Mouse (Mus musculus) liver, adult 2 months (tissue): ENCODE measurements around the gene Bard1. TPM values are rescaled to one million over a fixed set of nuclear protein-coding genes. Genes with fewer than 3 reads are reported as not detected.

Source experiments
- DNase-seq: peaks from one replicate; pipeline ENCODE4 v3.0.0-alpha.2; 2011; ENCODE audit warnings: low read depth, low spot score; ENCODE audit errors: extremely low read depth
- H3K27ac ChIP-seq: fragments of 200-500 bp; replicated peaks from 2 replicates; pipeline ENCODE4 v1.5.1; 2012; ENCODE audit warnings: low read depth, mild to moderate bottlenecking, control low read depth, inconsistent platforms, low read length; ENCODE audit not compliant: insufficient read depth
- H3K27me3 ChIP-seq: fragments of 200-500 bp; 2 replicates; pipeline ENCODE4 v1.6.1; 2012; ENCODE audit warnings: mild to moderate bottlenecking, moderate library complexity, low read length, inconsistent platforms; ENCODE audit not compliant: control insufficient read depth, insufficient read depth
- H3K36me3 ChIP-seq: fragments of 200-500 bp; 2 replicates; pipeline ENCODE4 v1.6.1; 2012; ENCODE audit warnings: low read length, inconsistent platforms; ENCODE audit not compliant: control insufficient read depth, insufficient read depth
- H3K4me1 ChIP-seq: fragments of 200-500 bp; 2 replicates; pipeline ENCODE4 v1.6.1; 2011; ENCODE audit warnings: low read length; ENCODE audit not compliant: control insufficient read depth, insufficient read depth
- H3K4me3 ChIP-seq: fragments of 200-500 bp; 2 replicates; pipeline ENCODE4 v1.5.1; 2011; ENCODE audit warnings: low read depth, mild to moderate bottlenecking, control low read depth, low read length, moderate library complexity; ENCODE audit not compliant: insufficient read depth
- H3K79me2 ChIP-seq: fragments of 200-500 bp; 2 replicates; pipeline ENCODE4 v1.6.1; 2012; ENCODE audit warnings: inconsistent platforms, mild to moderate bottlenecking, low read length, moderate library complexity; ENCODE audit not compliant: control insufficient read depth, insufficient read depth
- H3K9ac ChIP-seq: fragments of 200-500 bp; 2 replicates; pipeline ENCODE4 v1.6.1; 2012; ENCODE audit warnings: low read depth, mild to moderate bottlenecking, control low read depth, inconsistent platforms, low read length
- CTCF ChIP-seq: fragments of 200-500 bp; IDR thresholded peaks from 2 replicates; pipeline ENCODE4 v1.5.1; 2011; ENCODE audit warnings: low read depth, low read length, control low read depth
- POLR2A ChIP-seq: fragments of 200-500 bp; IDR thresholded peaks from 2 replicates; pipeline ENCODE4 v1.6.1; 2011; ENCODE audit warnings: low read length, control low read depth; ENCODE audit not compliant: insufficient read depth; ENCODE audit errors: extremely low read depth
- WGBS: fragments of 180-500 bp; shearing (Covaris S2); methylation state at CpG from one replicate; pipeline ENCODE4 v1.1.7; 2018; 5-methylcytosine and 5-hydroxymethylcytosine counted together
- polyA plus RNA-seq: library from polyadenylated mRNA; depleted of rRNA; stranded (reverse); fragments of >200 nt; gene quantifications from 2 replicates; pipeline ENCODE4 v1.2.3, GENCODE M21; 2012
- total RNA-seq: library from RNA; depleted of rRNA; stranded (reverse); fragments of >200 nt; gene quantifications from 2 replicates; pipeline ENCODE4 v1.2.3, GENCODE M21; 2014

Bard1 gene
- total and polyA plus RNA-seq, 2 experiments: 0.05 to 0.18 TPM

- no peak overlapping the region for H3K9ac ChIP-seq
- no peaks in the 10 kb centered on the region for H3K4me1 ChIP-seq
- DNase-seq: peak; percentile 37
- H3K27me3 ChIP-seq: no peaks in the 10 kb centered on the region
- H3K36me3 ChIP-seq: no peaks in the 10 kb centered on the region
- H3K79me2 ChIP-seq: no peaks in the 10 kb centered on the region
- TF ChIP-seq CTCF (peak; percentile 42), POLR2A (no peak)
- no peak overlapping the region for H3K4me3 ChIP-seq
- WGBS: 72% methylated on average over 7 of the region's 7 CpGs
- H3K27ac ChIP-seq: no peak overlapping the region
Observed at GRCm38 (mm10) chr1:71036999-71037398, 65.9 kb downstream of the Bard1 start.

GRCm38 (mm10) chr1:71035565-71035964, 67.4 kb downstream of the Bard1 start:
- H3K4me1 ChIP-seq: no peaks in the 10 kb centered on the region

GRCm38 (mm10) chr1:71022766-71023165, 80.2 kb downstream of the Bard1 start:
- Histone ChIP-seq H3K27ac (no peak overlapping the region), H3K36me3 (no peaks in the 10 kb centered on the region), H3K9ac (no peak overlapping the region), H3K4me3 (no peak overlapping the region), H3K4me1 (no peaks in the 10 kb centered on the region), H3K79me2 (no peaks in the 10 kb centered on the region), H3K27me3 (no peaks in the 10 kb centered on the region)
- TF ChIP-seq CTCF: no peak
- no peak for TF ChIP-seq POLR2A
- DNase-seq: no peak
- WGBS: 84% methylated on average over 5 of the region's 5 CpGs

More at GRCm38 (mm10) chr1:71035565-71035964, 67.4 kb downstream of the Bard1 start:
- Histone ChIP-seq H3K27ac (no peak overlapping the region), H3K27me3 (no peaks in the 10 kb centered on the region), H3K4me3 (no peak overlapping the region), H3K9ac (no peak overlapping the region), H3K79me2 (no peaks in the 10 kb centered on the region), H3K36me3 (no peaks in the 10 kb centered on the region)
- DNase-seq: no peak
- WGBS: 76% methylated on average over 1 of the region's 1 CpGs
- no peak for TF ChIP-seq CTCF
- TF ChIP-seq POLR2A: no peak

GRCm38 (mm10) chr1:71014345-71014744, 88.6 kb downstream of the Bard1 start:
- H3K9ac ChIP-seq: no peak overlapping the region
- H3K27ac ChIP-seq: no peak overlapping the region
- DNase-seq: no peak

GRCm38 (mm10) chr1:71005998-71006397, 96.9 kb downstream of the Bard1 start:
- no peaks in the 10 kb centered on the region for H3K27me3 ChIP-seq
- H3K27ac ChIP-seq: no peak overlapping the region
- WGBS: 82% methylated on average over 6 of the region's 6 CpGs
- no peak overlapping the region for H3K9ac ChIP-seq
- no peaks in the 10 kb centered on the region for H3K36me3 ChIP-seq
- TF ChIP-seq POLR2A (no peak), CTCF (no peak)
- no peak for DNase-seq
- no peaks in the 10 kb centered on the region for H3K4me1 ChIP-seq
- no peaks in the 10 kb centered on the region for H3K79me2 ChIP-seq
- H3K4me3 ChIP-seq: no peak overlapping the region

More at GRCm38 (mm10) chr1:71014345-71014744, 88.6 kb downstream of the Bard1 start:
- no peaks in the 10 kb centered on the region for H3K4me1 ChIP-seq
- no peak overlapping the region for H3K4me3 ChIP-seq
- H3K36me3 ChIP-seq: no peaks in the 10 kb centered on the region
- TF ChIP-seq CTCF (no peak), POLR2A (no peak)
- H3K27me3 ChIP-seq: no peaks in the 10 kb centered on the region
- no peaks in the 10 kb centered on the region for H3K79me2 ChIP-seq

GRCm38 (mm10) chr1:71004177-71004576, 98.8 kb downstream of the Bard1 start:
- Histone ChIP-seq H3K27ac (no peak overlapping the region), H3K4me1 (no peaks in the 10 kb centered on the region), H3K27me3 (no peaks in the 10 kb centered on the region), H3K4me3 (no peak overlapping the region), H3K36me3 (no peaks in the 10 kb centered on the region), H3K9ac (no peak overlapping the region), H3K79me2 (no peaks in the 10 kb centered on the region)
- 56% methylated on average over 1 of the region's 1 CpGs for WGBS
- no peak for TF ChIP-seq CTCF
- TF ChIP-seq POLR2A: no peak
- DNase-seq: no peak
